Mouse (Mus musculus) forebrain, embryonic 14.5 days (tissue): ENCODE measurements around the gene Mycl. TPM values are rescaled to one million over a fixed set of nuclear protein-coding genes. Genes with fewer than 3 reads are reported as not detected.

Source experiments
- ATAC-seq: fragments of 200-750 bp; cut with Nextera tagmentation; 2 replicates; pipeline ENCODE4 v1.8.0; 2017; ENCODE audit warnings: mild to moderate bottlenecking, moderate library complexity
- DNase-seq: peaks from one replicate; pipeline ENCODE4 v3.0.0-alpha.2; 2015; ENCODE audit warnings: low spot score
- H3K27ac ChIP-seq: fragments of 300-500 bp; sonication (generic); 2 replicates; pipeline ENCODE4 v1.5.1; 2014; ENCODE audit warnings: low read depth, mild to moderate bottlenecking, control low read depth, low read length, moderate library complexity
- H3K27me3 ChIP-seq: fragments of 300-500 bp; sonication (generic); replicated peaks from 2 replicates; pipeline ENCODE4 v1.6.1; 2014; ENCODE audit warnings: low read length, control low read depth, mixed read lengths; ENCODE audit not compliant: control insufficient read depth, insufficient read depth
- H3K36me3 ChIP-seq: fragments of 300-500 bp; sonication (generic); 2 replicates; pipeline ENCODE4 v1.6.1; 2014; ENCODE audit warnings: low read length, control low read depth; ENCODE audit not compliant: control insufficient read depth, insufficient read depth
- H3K4me1 ChIP-seq: fragments of 300-500 bp; sonication (generic); 2 replicates; pipeline ENCODE4 v1.6.1; 2014; ENCODE audit warnings: antibody characterized with exemption, low read length, control low read depth; ENCODE audit not compliant: control insufficient read depth, insufficient read depth
- H3K4me2 ChIP-seq: fragments of 300-500 bp; sonication (generic); 2 replicates; pipeline ENCODE4 v1.6.1; 2014; ENCODE audit warnings: mild to moderate bottlenecking, control low read depth, low read length
- H3K4me3 ChIP-seq: fragments of 300-500 bp; sonication (generic); 2 replicates; pipeline ENCODE4 v1.5.1; 2014; ENCODE audit warnings: low read depth, low read length, control low read depth
- H3K9ac ChIP-seq: fragments of 300-500 bp; sonication (generic); 2 replicates; pipeline ENCODE4 v1.6.1; 2014; ENCODE audit warnings: mild to moderate bottlenecking, low read length, control low read depth, moderate library complexity
- H3K9me3 ChIP-seq: fragments of 300-500 bp; sonication (generic); replicated peaks from 2 replicates; pipeline ENCODE4 v1.6.1; 2016; ENCODE audit warnings: low read length, control low read depth, mixed read lengths; ENCODE audit not compliant: control insufficient read depth
- WGBS: fragments of 180-500 bp; shearing (Covaris S2); extraction: QIAGEN DNeasy Blood & Tissue Kit; methylation state at CpG from one replicate; pipeline ENCODE4 v1.1.7; 2014; 5-methylcytosine and 5-hydroxymethylcytosine counted together
- polyA plus RNA-seq: library from polyadenylated mRNA; unstranded; fragments of >200 nt; fragmentation: Nextera tagmentation; extraction: Ambion mirVana; gene quantifications from 2 replicates; pipeline ENCODE4 v1.2.1, GENCODE M21; 2014

Gene Mycl
- polyA plus RNA-seq, 1 experiment from 2014 or later: 70.5 TPM

- Histone ChIP-seq H3K36me3 (no peaks in the 10 kb centered on the region), H3K4me3 (no peak overlapping the region), H3K4me2 (no peak overlapping the region), H3K27ac (no peak overlapping the region), H3K4me1 (no peaks in the 10 kb centered on the region), H3K27me3 (no peaks in the 10 kb centered on the region), H3K9ac (no peak overlapping the region), H3K9me3 (no peaks in the 10 kb centered on the region)
- DNase-seq (no peak), ATAC-seq (no peak)
- WGBS: 92% methylated on average over 5 of the region's 5 CpGs
Measured at GRCm38 (mm10) chr4:122974976-122975520, 20.4 kb upstream of the Mycl start.

GRCm38 (mm10) chr4:122976885-122977284 lies 18.6 kb upstream of the Mycl start:
- Histone ChIP-seq H3K27ac (no peak overlapping the region), H3K27me3 (no peaks in the 10 kb centered on the region), H3K9ac (no peak overlapping the region), H3K36me3 (no peaks in the 10 kb centered on the region), H3K4me1 (no peaks in the 10 kb centered on the region), H3K9me3 (no peaks in the 10 kb centered on the region), H3K4me2 (no peak overlapping the region), H3K4me3 (no peak overlapping the region)
- WGBS: 80% methylated on average over 4 of the region's 4 CpGs
- ATAC-seq (no peak), DNase-seq (no peak)

- H3K27ac ChIP-seq: no peak overlapping the region
- no peak overlapping the region for H3K4me2 ChIP-seq
- H3K27me3 ChIP-seq: peaks cover 3% of the 10 kb centered on the region; the same call in 1 of the 2 replicates
- no peaks in the 10 kb centered on the region for H3K4me1 ChIP-seq
- H3K36me3 ChIP-seq: no peaks in the 10 kb centered on the region
- WGBS: 87% methylated on average over 2 of the region's 2 CpGs
- ATAC-seq (no peak), DNase-seq (no peak)
- no peaks in the 10 kb centered on the region for H3K9me3 ChIP-seq
- no peak overlapping the region for H3K9ac ChIP-seq
- H3K4me3 ChIP-seq: no peak overlapping the region
Measured at GRCm38 (mm10) chr4:122978850-122979249, 16.6 kb upstream of the Mycl start.

GRCm38 (mm10) chr4:122979826-122980225 lies 15.6 kb upstream of the Mycl start:
- no peak overlapping the region for H3K9ac ChIP-seq
- no peaks in the 10 kb centered on the region for H3K36me3 ChIP-seq
- H3K4me1 ChIP-seq: no peaks in the 10 kb centered on the region
- 76% methylated on average over 3 of the region's 3 CpGs for WGBS
- peaks cover 3% of the 10 kb centered on the region; the same call in 1 of the 2 replicates for H3K27me3 ChIP-seq
- no peak overlapping the region for H3K27ac ChIP-seq
- H3K9me3 ChIP-seq: no peaks in the 10 kb centered on the region
- DNase-seq: no peak
- H3K4me2 ChIP-seq: no peak overlapping the region
- H3K4me3 ChIP-seq: no peak overlapping the region
- no peak for ATAC-seq

GRCm38 (mm10) chr4:122980684-122981083 lies 14.8 kb upstream of the Mycl start:
- no peak for ATAC-seq
- DNase-seq: no peak
- Histone ChIP-seq H3K4me2 (no peak overlapping the region), H3K9me3 (no peaks in the 10 kb centered on the region), H3K4me1 (no peaks in the 10 kb centered on the region), H3K27ac (no peak overlapping the region), H3K4me3 (no peak overlapping the region), H3K9ac (no peak overlapping the region), H3K36me3 (no peaks in the 10 kb centered on the region), H3K27me3 (peaks cover 3% of the 10 kb centered on the region; the same call in 1 of the 2 replicates)
- 69% methylated on average over 2 of the region's 2 CpGs for WGBS

- no peak overlapping the region for H3K27ac ChIP-seq
- H3K36me3 ChIP-seq: no peaks in the 10 kb centered on the region
- 91% methylated on average over 7 of the region's 7 CpGs for WGBS
Measured at GRCm38 (mm10) chr4:122981238-122981637, 14.2 kb upstream of the Mycl start.

DNA sequence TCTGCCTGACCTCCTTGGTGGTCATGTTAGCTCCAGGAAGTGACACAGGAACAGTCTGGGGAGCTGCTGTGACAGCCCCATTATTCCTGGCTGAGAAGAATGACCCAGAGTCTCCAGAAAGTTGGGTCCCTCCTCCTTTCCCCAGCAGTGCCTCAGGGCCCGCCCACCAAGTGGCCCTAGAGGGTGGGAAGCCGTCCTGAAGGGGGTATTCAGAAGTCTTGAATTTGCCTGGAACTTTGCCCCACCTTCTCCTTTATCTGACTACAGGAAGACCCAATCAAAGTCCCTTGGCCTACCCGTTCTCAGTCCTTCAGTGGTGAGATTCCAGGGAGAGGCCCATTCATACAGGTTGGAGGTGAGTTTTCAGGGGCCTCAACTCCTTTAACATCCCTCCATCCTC lies 13.5 kb upstream of the Mycl start:
- H3K27me3 ChIP-seq: peaks cover 3% of the 10 kb centered on the region; the same call in 1 of the 2 replicates
- DNase-seq (no peak), ATAC-seq (no peak)
- H3K9me3 ChIP-seq: no peaks in the 10 kb centered on the region
- H3K9ac ChIP-seq: no peak overlapping the region
- no peak overlapping the region for H3K4me2 ChIP-seq
- H3K4me1 ChIP-seq: no peaks in the 10 kb centered on the region
- no peaks in the 10 kb centered on the region for H3K36me3 ChIP-seq
- no peak overlapping the region for H3K27ac ChIP-seq
- 45% methylated on average over 3 of the region's 3 CpGs for WGBS
- no peak overlapping the region for H3K4me3 ChIP-seq

More at GRCm38 (mm10) chr4:122981238-122981637, 14.2 kb upstream of the Mycl start:
- H3K9me3 ChIP-seq: no peaks in the 10 kb centered on the region
- no peak for ATAC-seq
- H3K4me3 ChIP-seq: no peak overlapping the region
- H3K9ac ChIP-seq: no peak overlapping the region
- DNase-seq: no peak
- peaks cover 3% of the 10 kb centered on the region; the same call in 1 of the 2 replicates for H3K27me3 ChIP-seq
- H3K4me1 ChIP-seq: no peaks in the 10 kb centered on the region
- H3K4me2 ChIP-seq: no peak overlapping the region

- Histone ChIP-seq H3K27ac (no peak overlapping the region), H3K9ac (no peak overlapping the region), H3K36me3 (no peaks in the 10 kb centered on the region), H3K4me2 (no peak overlapping the region), H3K27me3 (peaks cover 3% of the 10 kb centered on the region; the same call in 1 of the 2 replicates), H3K9me3 (no peaks in the 10 kb centered on the region), H3K4me3 (no peak overlapping the region), H3K4me1 (no peaks in the 10 kb centered on the region)
- WGBS: 70% methylated on average over 3 of the region's 3 CpGs
- DNase-seq: no peak
- no peak for ATAC-seq
Measured at GRCm38 (mm10) chr4:122982537-122982936, 12.9 kb upstream of the Mycl start.

GRCm38 (mm10) chr4:122983486-122984261 lies 11.8 kb upstream of the Mycl start:
- no peak for DNase-seq
- no peaks in the 10 kb centered on the region for H3K36me3 ChIP-seq
- peaks cover 3% of the 10 kb centered on the region; the same call in 1 of the 2 replicates for H3K27me3 ChIP-seq
- peak overlapping the region; percentile 9; the same call in 1 of the 2 replicates for H3K4me3 ChIP-seq
- H3K4me1 ChIP-seq: no peaks in the 10 kb centered on the region
- no peak for ATAC-seq
- 23% methylated on average over 17 of the region's 17 CpGs for WGBS
- H3K4me2 ChIP-seq: peak overlapping the region; percentile 30
- H3K27ac ChIP-seq: no peak overlapping the region
- H3K9ac ChIP-seq: peak overlapping the region; percentile 33; the same call in 1 of the 2 replicates
- H3K9me3 ChIP-seq: no peaks in the 10 kb centered on the region
